Mouse (Mus musculus): ENCODE data around the gene Smc2. TPM values are rescaled to one million over a fixed set of nuclear protein-coding genes. Genes with fewer than 3 reads are reported as not detected.
"Not testable (repeated sequence)": the region's sequence is repeated elsewhere in the genome, so short reads cannot be mapped to it uniquely, and the experiment has no call there.

Smc2 gene
- polyA plus RNA-seq, 1 experiment from 2014 or later: 201 TPM

DNA sequence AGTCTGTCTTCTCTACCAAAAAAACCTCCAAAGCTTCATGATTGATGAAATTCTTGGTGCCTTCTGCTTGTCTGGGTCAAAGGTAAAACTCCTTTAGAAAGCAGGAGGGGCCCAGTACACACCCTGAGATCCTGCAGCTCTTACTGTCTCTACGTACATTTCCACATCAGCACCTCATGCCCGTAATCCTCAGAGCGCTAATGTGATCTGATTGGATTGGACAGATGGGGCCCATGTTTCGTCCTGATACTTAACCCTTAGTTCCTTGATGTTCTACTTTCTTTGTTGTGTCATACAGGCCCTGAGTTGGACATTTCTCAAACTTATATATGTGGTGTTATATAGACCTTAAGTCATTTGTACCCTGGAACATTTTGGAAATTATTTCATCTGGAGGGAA lies 48.4 kb downstream of the Smc2 start:
- Histone ChIP-seq H3K4me3 (ENCODE audit: low read length) (no peak overlapping the region), H3K27me3 (ENCODE audit: control insufficient read depth, insufficient read depth, low read depth, low read length) (no peaks in the 10 kb centered on the region), H3K4me2 (ENCODE audit: low read depth, low read length) (no peak overlapping the region), H3K36me3 (ENCODE audit: control insufficient read depth, insufficient read depth, low read length) (peaks cover 22% of the 10 kb centered on the region), H3K9ac (ENCODE audit: low read length) (no peak overlapping the region), H3K27ac (ENCODE audit: low read length) (no peak overlapping the region), H3K9me3 (ENCODE audit: control insufficient read depth, low read length) (no peaks in the 10 kb centered on the region), H3K4me1 (replicated peaks; ENCODE audit: control insufficient read depth, insufficient read depth, low read length) (no peaks in the 10 kb centered on the region)
- 90% methylated on average over 4 of the region's 4 CpGs for WGBS
- ATAC-seq (ENCODE audit: low read depth): no peak

DNA sequence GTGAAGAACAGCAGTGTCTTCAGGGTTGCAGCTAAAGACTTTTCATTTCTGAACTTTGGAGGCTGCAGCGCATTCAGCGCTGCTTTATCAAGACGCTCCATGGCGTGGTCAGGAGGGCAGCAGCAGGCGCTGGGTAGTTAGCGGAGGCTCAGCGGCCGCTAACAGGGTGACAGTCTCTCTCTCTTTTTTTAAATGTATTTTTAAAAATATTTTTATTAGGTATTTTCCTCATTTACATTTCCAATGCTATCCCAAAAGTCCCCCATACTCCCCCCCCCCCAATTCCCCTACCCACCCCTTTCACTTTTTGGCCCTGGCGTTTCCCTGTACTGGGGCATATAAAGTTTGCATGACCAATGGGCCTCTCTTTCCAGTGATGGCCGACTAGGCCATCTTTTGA lies 58.1 kb downstream of the Smc2 start, which contains the start of gene Vma21-ps:
Vma21-ps (minus strand) TSS at position 101 of the 400 bp plus-strand sequence.
- not testable (repeated sequence) for H3K27me3 ChIP-seq (ENCODE audit: control insufficient read depth, insufficient read depth, low read depth, low read length); ATAC-seq (ENCODE audit: low read depth); H3K9me3 ChIP-seq (ENCODE audit: control insufficient read depth, low read length); H3K9ac ChIP-seq (ENCODE audit: low read length); H3K4me3 ChIP-seq (ENCODE audit: low read length); H3K4me2 ChIP-seq (ENCODE audit: low read depth, low read length); H3K36me3 ChIP-seq (ENCODE audit: control insufficient read depth, insufficient read depth, low read length); H3K27ac ChIP-seq (ENCODE audit: low read length); H3K4me1 ChIP-seq (replicated peaks; ENCODE audit: control insufficient read depth, insufficient read depth, low read length)
- 96% methylated on average over 10 of the region's 10 CpGs for WGBS

DNA sequence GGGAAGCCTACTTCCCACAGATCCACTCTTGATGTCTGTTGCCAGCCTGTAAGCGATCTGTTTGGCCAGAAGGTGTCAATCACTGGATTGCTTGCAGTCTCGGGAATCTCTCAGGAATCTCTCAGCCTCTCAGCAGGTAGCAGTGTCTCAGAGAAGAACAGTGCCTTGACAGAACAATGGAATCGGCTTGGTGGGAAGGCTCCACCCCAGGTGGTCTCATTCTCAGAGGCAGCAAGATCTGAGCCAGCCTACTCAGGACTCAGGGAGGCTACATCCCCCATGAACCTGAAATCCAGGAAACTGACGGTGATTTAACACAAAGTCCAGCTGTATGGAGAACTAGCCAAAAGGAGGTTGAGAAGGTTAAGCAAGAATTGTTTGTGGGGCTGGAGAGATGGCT lies 78.5 kb downstream of the Smc2 start:
- Histone ChIP-seq H3K27me3 (ENCODE audit: control insufficient read depth, insufficient read depth, low read depth, low read length) (no peaks in the 10 kb centered on the region), H3K9ac (ENCODE audit: low read length) (no peak overlapping the region), H3K9me3 (ENCODE audit: control insufficient read depth, low read length) (no peaks in the 10 kb centered on the region), H3K36me3 (ENCODE audit: control insufficient read depth, insufficient read depth, low read length) (no peaks in the 10 kb centered on the region), H3K4me3 (ENCODE audit: low read length) (no peak overlapping the region), H3K4me2 (ENCODE audit: low read depth, low read length) (no peak overlapping the region), H3K4me1 (replicated peaks; ENCODE audit: control insufficient read depth, insufficient read depth, low read length) (no peaks in the 10 kb centered on the region), H3K27ac (ENCODE audit: low read length) (no peak overlapping the region)
- ATAC-seq (ENCODE audit: low read depth): no peak
- 18% methylated on average over 4 of the region's 4 CpGs for WGBS

GRCm38 (mm10) chr4:52519301-52519700 lies 80.3 kb downstream of the Smc2 start:
- Histone ChIP-seq H3K36me3 (ENCODE audit: control insufficient read depth, insufficient read depth, low read length) (no peaks in the 10 kb centered on the region), H3K4me1 (replicated peaks; ENCODE audit: control insufficient read depth, insufficient read depth, low read length) (no peaks in the 10 kb centered on the region), H3K9ac (ENCODE audit: low read length) (no peak overlapping the region), H3K4me2 (ENCODE audit: low read depth, low read length) (no peak overlapping the region), H3K9me3 (ENCODE audit: control insufficient read depth, low read length) (no peaks in the 10 kb centered on the region), H3K4me3 (ENCODE audit: low read length) (no peak overlapping the region), H3K27ac (ENCODE audit: low read length) (no peak overlapping the region), H3K27me3 (ENCODE audit: control insufficient read depth, insufficient read depth, low read depth, low read length) (no peaks in the 10 kb centered on the region)
- 69% methylated on average over 5 of the region's 5 CpGs for WGBS
- ATAC-seq (ENCODE audit: low read depth): no peak

GRCm38 (mm10) chr4:52526464-52526863 lies 87.4 kb downstream of the Smc2 start:
- Histone ChIP-seq H3K27me3 (ENCODE audit: control insufficient read depth, insufficient read depth, low read depth, low read length) (no peaks in the 10 kb centered on the region), H3K27ac (ENCODE audit: low read length) (no peak overlapping the region), H3K36me3 (ENCODE audit: control insufficient read depth, insufficient read depth, low read length) (no peaks in the 10 kb centered on the region), H3K4me2 (ENCODE audit: low read depth, low read length) (no peak overlapping the region), H3K9me3 (ENCODE audit: control insufficient read depth, low read length) (no peaks in the 10 kb centered on the region), H3K4me3 (ENCODE audit: low read length) (no peak overlapping the region), H3K9ac (ENCODE audit: low read length) (no peak overlapping the region), H3K4me1 (replicated peaks; ENCODE audit: control insufficient read depth, insufficient read depth, low read length) (no peaks in the 10 kb centered on the region)
- ATAC-seq (ENCODE audit: low read depth): no peak
- 78% methylated on average over 5 of the region's 5 CpGs for WGBS

DNA sequence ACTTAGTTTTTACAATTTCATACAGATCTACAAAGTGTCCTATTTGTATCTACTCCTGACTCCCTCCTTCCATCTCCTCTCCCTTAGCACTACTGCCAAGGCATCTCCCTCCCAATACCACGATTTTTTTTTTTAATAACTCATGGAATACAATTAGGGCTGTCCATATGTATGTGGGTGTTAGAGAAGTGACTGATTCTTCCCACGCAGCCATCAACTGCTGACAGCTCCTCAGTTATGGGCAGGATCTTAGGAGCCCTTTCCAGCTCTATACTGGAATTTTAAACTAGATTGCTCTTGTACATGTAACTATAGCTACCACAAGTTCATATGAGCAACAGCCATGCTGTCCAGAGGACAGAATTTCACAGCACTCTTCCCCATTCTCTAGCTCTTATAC lies 91.6 kb downstream of the Smc2 start:
- Histone ChIP-seq H3K4me3 (ENCODE audit: low read length) (no peak overlapping the region), H3K27me3 (ENCODE audit: control insufficient read depth, insufficient read depth, low read depth, low read length) (no peaks in the 10 kb centered on the region), H3K27ac (ENCODE audit: low read length) (no peak overlapping the region), H3K4me2 (ENCODE audit: low read depth, low read length) (no peak overlapping the region), H3K36me3 (ENCODE audit: control insufficient read depth, insufficient read depth, low read length) (no peaks in the 10 kb centered on the region), H3K4me1 (replicated peaks; ENCODE audit: control insufficient read depth, insufficient read depth, low read length) (no peaks in the 10 kb centered on the region), H3K9me3 (ENCODE audit: control insufficient read depth, low read length) (no peaks in the 10 kb centered on the region), H3K9ac (ENCODE audit: low read length) (no peak overlapping the region)
- WGBS: 59% methylated on average over 2 of the region's 2 CpGs
- no peak for ATAC-seq (ENCODE audit: low read depth)

Other genes starting within 250 kb of the Smc2 start
- gene Vma21-ps, start 58.0 kb downstream of the Smc2 start, polyA plus RNA-seq (2015; fragmentation: Nextera tagmentation; extraction: Ambion mirVana): 1.7 and 3.5 TPM in 2 replicates
- gene Toporsl, start 157.0 kb downstream of the Smc2 start, polyA plus RNA-seq (2015; fragmentation: Nextera tagmentation; extraction: Ambion mirVana): not detected in 2 replicates